Mouse (Mus musculus) embryonic facial prominence, embryonic 14.5 days (tissue): ENCODE results near the gene Pou5f1. TPM values are rescaled to one million over a fixed set of nuclear protein-coding genes. Genes with fewer than 3 reads are reported as not detected.
"Not testable (repeated sequence)": the region's sequence is repeated elsewhere in the genome, so short reads cannot be mapped to it uniquely, and the experiment has no call there.

Experiments
- ATAC-seq: fragments of 200-750 bp; cut with Nextera tagmentation; 2 replicates; pipeline ENCODE4 v1.8.0; 2017; ENCODE audit warnings: low read depth, moderate number of reproducible peaks, moderate TSS enrichment
- DNase-seq: peaks from one replicate; pipeline ENCODE4 v3.0.0-alpha.2; 2015; ENCODE audit warnings: low spot score
- H3K27ac ChIP-seq: fragments of 300-500 bp; sonication (generic); replicated peaks from 2 replicates; pipeline ENCODE4 v1.5.1; 2014; ENCODE audit warnings: low read depth, mild to moderate bottlenecking, low read length, moderate library complexity
- H3K27me3 ChIP-seq: fragments of 300-500 bp; sonication (generic); replicated peaks from 2 replicates; pipeline ENCODE4 v1.6.1; 2014; ENCODE audit warnings: low read length; ENCODE audit not compliant: control insufficient read depth, insufficient read depth
- H3K36me3 ChIP-seq: fragments of 300-500 bp; sonication (generic); 2 replicates; pipeline ENCODE4 v1.6.1; 2014; ENCODE audit warnings: low read length, mixed read lengths; ENCODE audit not compliant: control insufficient read depth, insufficient read depth
- H3K4me1 ChIP-seq: fragments of 300-500 bp; sonication (generic); 2 replicates; pipeline ENCODE4 v1.6.1; 2014; ENCODE audit warnings: antibody characterized with exemption, low read length; ENCODE audit not compliant: control insufficient read depth, insufficient read depth
- H3K4me2 ChIP-seq: fragments of 300-500 bp; sonication (generic); 2 replicates; pipeline ENCODE4 v1.6.1; 2014; ENCODE audit warnings: low read depth, mild to moderate bottlenecking, low read length, moderate library complexity, mixed read lengths
- H3K4me3 ChIP-seq: fragments of 300-500 bp; sonication (generic); 2 replicates; pipeline ENCODE4 v1.5.1; 2014; ENCODE audit warnings: low read depth, mild to moderate bottlenecking, low read length
- H3K9ac ChIP-seq: fragments of 300-500 bp; sonication (generic); 2 replicates; pipeline ENCODE4 v1.6.1; 2014; ENCODE audit warnings: low read depth, mild to moderate bottlenecking, low read length, moderate library complexity, mixed read lengths
- H3K9me3 ChIP-seq: fragments of 300-500 bp; sonication (generic); 2 replicates; pipeline ENCODE4 v1.6.1; 2016; ENCODE audit warnings: low read length; ENCODE audit not compliant: control insufficient read depth
- WGBS: fragments of 180-500 bp; shearing (Covaris S2); extraction: QIAGEN DNeasy Blood & Tissue Kit; methylation state at CpG from one replicate; pipeline ENCODE4 v1.1.7; 2014; 5-methylcytosine and 5-hydroxymethylcytosine counted together
- polyA plus RNA-seq: library from polyadenylated mRNA; unstranded; fragments of >200 nt; fragmentation: Nextera tagmentation; extraction: Ambion mirVana; gene quantifications from 2 replicates; pipeline ENCODE4 v1.2.1, GENCODE M21; 2014

The Pou5f1 gene
- not detected in 2 replicates for polyA plus RNA-seq

- Histone ChIP-seq H3K4me3 (no peak within 1 kb of the TSS), H3K9ac (no peak within 1 kb of the TSS), H3K27ac (no peak within 1 kb of the TSS), H3K27me3 (peaks cover 31% of the 10 kb centered on the region), H3K4me2 (no peak within 1 kb of the TSS), H3K36me3 (no peaks in the 10 kb centered on the region), H3K4me1 (peaks cover 10% of the 10 kb centered on the region), H3K9me3 (no peaks in the 10 kb centered on the region)
- ATAC-seq (no peak), DNase-seq (no peak)
- 50% methylated on average over 12 of the region's 13 CpGs for WGBS
These were observed at the start of gene Pou5f1 for GRCm38 (mm10) chr17:35505776-35506175. Gene Pou5f1 (plus strand): TSS chr17:35506018.

- ATAC-seq, H3K36me3 ChIP-seq, DNase-seq, H3K4me2 ChIP-seq, H3K9ac ChIP-seq, H3K9me3 ChIP-seq, H3K4me3 ChIP-seq, H3K27me3 ChIP-seq, H3K27ac ChIP-seq, H3K4me1 ChIP-seq: not testable (repeated sequence)
- no CpG with 5 or more reads among the region's 1 CpGs for WGBS
These were observed 47.6 kb upstream of the Pou5f1 start for GRCm38 (mm10) chr17:35458247-35458646.

- H3K9ac ChIP-seq, H3K36me3 ChIP-seq, ATAC-seq, H3K9me3 ChIP-seq, H3K27me3 ChIP-seq, H3K4me3 ChIP-seq, H3K27ac ChIP-seq, H3K4me2 ChIP-seq, H3K4me1 ChIP-seq, DNase-seq: not testable (repeated sequence)
- 60% methylated on average over 3 of the region's 9 CpGs for WGBS
These were observed 45.1 kb upstream of the Pou5f1 start for GRCm38 (mm10) chr17:35460513-35461341.

GRCm38 (mm10) chr17:35465651-35466050 is 40.2 kb upstream of the Pou5f1 start:
- not testable (repeated sequence) for H3K9me3 ChIP-seq, ATAC-seq, DNase-seq, H3K9ac ChIP-seq, H3K4me2 ChIP-seq, H3K27ac ChIP-seq, H3K4me1 ChIP-seq, H3K4me3 ChIP-seq, H3K36me3 ChIP-seq
- peaks cover 18% of the 10 kb centered on the region for H3K27me3 ChIP-seq
- WGBS: 6% methylated on average over 8 of the region's 8 CpGs

- 53% methylated on average over 3 of the region's 3 CpGs for WGBS
- H3K36me3 ChIP-seq, H3K9ac ChIP-seq, DNase-seq, H3K9me3 ChIP-seq, ATAC-seq, H3K4me1 ChIP-seq, H3K4me2 ChIP-seq, H3K27ac ChIP-seq, H3K4me3 ChIP-seq: not testable (repeated sequence)
- peaks cover 21% of the 10 kb centered on the region for H3K27me3 ChIP-seq
These were observed 36.9 kb upstream of the Pou5f1 start for GRCm38 (mm10) chr17:35468936-35469335.

- no peaks in the 10 kb centered on the region for H3K9me3 ChIP-seq
- H3K4me2 ChIP-seq: peak within 1 kb of the TSS; percentile 85
- no peaks in the 10 kb centered on the region for H3K36me3 ChIP-seq
- peak within 1 kb of the TSS; percentile 48 for H3K4me3 ChIP-seq
- 1% methylated on average over 54 of the region's 80 CpGs for WGBS
- no peak for ATAC-seq
- no peaks in the 10 kb centered on the region for H3K4me1 ChIP-seq
- no peak within 1 kb of the TSS for H3K27ac ChIP-seq
- no peak for DNase-seq
- peaks cover 21% of the 10 kb centered on the region for H3K27me3 ChIP-seq
- H3K9ac ChIP-seq: peak within 1 kb of the TSS; percentile 48
These were observed 35.7 kb upstream of the Pou5f1 start, which contains the start of gene H2-Q10 for GRCm38 (mm10) chr17:35469842-35470751. Gene H2-Q10 (plus strand): TSS chr17:35470089.

GRCm38 (mm10) chr17:35484066-35484465 is 21.8 kb upstream of the Pou5f1 start:
- Histone ChIP-seq H3K36me3 (no peaks in the 10 kb centered on the region), H3K4me1 (no peaks in the 10 kb centered on the region), H3K9me3 (no peaks in the 10 kb centered on the region), H3K27me3 (no peaks in the 10 kb centered on the region), H3K4me3 (no peak overlapping the region), H3K27ac (no peak overlapping the region), H3K9ac (no peak overlapping the region), H3K4me2 (no peak overlapping the region)
- DNase-seq (peak; percentile 38), ATAC-seq (0 out of 2 replicates have a peak, but pooled peaks have one; percentile 53)
- WGBS: under 1% methylated on average over 9 of the region's 9 CpGs

- no peak overlapping the region for H3K4me2 ChIP-seq
- no peaks in the 10 kb centered on the region for H3K4me1 ChIP-seq
- no peak for DNase-seq
- H3K27me3 ChIP-seq: no peaks in the 10 kb centered on the region
- no peaks in the 10 kb centered on the region for H3K9me3 ChIP-seq
- H3K9ac ChIP-seq: no peak overlapping the region
- ATAC-seq: no peak
- H3K4me3 ChIP-seq: no peak overlapping the region
- no peaks in the 10 kb centered on the region for H3K36me3 ChIP-seq
- 37% methylated on average over 4 of the region's 4 CpGs for WGBS
- H3K27ac ChIP-seq: no peak overlapping the region
These were observed 20.1 kb upstream of the Pou5f1 start for GRCm38 (mm10) chr17:35485702-35486101.
